Mouse (Mus musculus) hindbrain, embryonic 16.5 days (tissue): ENCODE results near the gene Tmem59l. TPM values are rescaled to one million over a fixed set of nuclear protein-coding genes. Genes with fewer than 3 reads are reported as not detected.

Experiments
- ATAC-seq: fragments of 200-750 bp; cut with Nextera tagmentation; 2 replicates; pipeline ENCODE4 v1.8.0; 2017; ENCODE audit warnings: moderate TSS enrichment, moderate library complexity
- H3K27ac ChIP-seq: fragments of 300-500 bp; sonication (generic); 2 replicates; pipeline ENCODE4 v1.5.1; 2014; ENCODE audit warnings: low read depth, mild to moderate bottlenecking, control low read depth, low read length, moderate library complexity
- H3K27me3 ChIP-seq: fragments of 300-500 bp; sonication (generic); replicated peaks from 2 replicates; pipeline ENCODE4 v1.6.1; 2014; ENCODE audit warnings: low read length; ENCODE audit not compliant: control insufficient read depth, insufficient read depth
- H3K36me3 ChIP-seq: fragments of 300-500 bp; sonication (generic); 2 replicates; pipeline ENCODE4 v1.6.1; 2014; ENCODE audit warnings: mild to moderate bottlenecking, low read length, moderate library complexity, mixed read lengths; ENCODE audit not compliant: control insufficient read depth, insufficient read depth
- H3K4me1 ChIP-seq: fragments of 300-500 bp; sonication (generic); 2 replicates; pipeline ENCODE4 v1.6.1; 2014; ENCODE audit warnings: low read depth, low read length; ENCODE audit not compliant: control insufficient read depth, insufficient read depth
- H3K4me2 ChIP-seq: fragments of 300-500 bp; sonication (generic); 2 replicates; pipeline ENCODE4 v1.6.1; 2014; ENCODE audit warnings: mild to moderate bottlenecking, low read length, control low read depth, moderate library complexity
- H3K4me3 ChIP-seq: fragments of 300-500 bp; sonication (generic); 2 replicates; pipeline ENCODE4 v1.5.1; 2014; ENCODE audit warnings: mild to moderate bottlenecking, low read length, control low read depth, moderate library complexity
- H3K9ac ChIP-seq: fragments of 300-500 bp; sonication (generic); 2 replicates; pipeline ENCODE4 v1.6.1; 2014; ENCODE audit warnings: low read depth, mild to moderate bottlenecking, control low read depth, low read length, moderate library complexity
- H3K9me3 ChIP-seq: fragments of 300-500 bp; sonication (generic); 2 replicates; pipeline ENCODE4 v1.6.1; 2014; ENCODE audit warnings: mild to moderate bottlenecking, low read length, moderate library complexity; ENCODE audit not compliant: control insufficient read depth
- WGBS: fragments of 180-500 bp; shearing (Covaris S2); extraction: QIAGEN DNeasy Blood & Tissue Kit; methylation state at CpG from one replicate; pipeline ENCODE4 v1.1.7; 2014; 5-methylcytosine and 5-hydroxymethylcytosine counted together
- polyA plus RNA-seq: library from polyadenylated mRNA; unstranded; fragments of >200 nt; fragmentation: Nextera tagmentation; extraction: Ambion mirVana; gene quantifications from 2 replicates; pipeline ENCODE4 v1.2.1, GENCODE M21; 2015

Gene Tmem59l
- polyA plus RNA-seq, 1 experiment from 2014 or later, result 190 TPM

GRCm38 (mm10) chr8:70502540-70502939 is 15.4 kb upstream of the Tmem59l start:
- H3K9ac ChIP-seq, result no peak overlapping the region
- H3K9me3 ChIP-seq, result no peaks in the 10 kb centered on the region
- ATAC-seq, result no peak
- H3K27ac ChIP-seq, result no peak overlapping the region
- H3K36me3 ChIP-seq, result peaks cover 1% of the 10 kb centered on the region
- H3K27me3 ChIP-seq, result peaks cover 53% of the 10 kb centered on the region
- H3K4me1 ChIP-seq, result peaks cover 37% of the 10 kb centered on the region
- no peak overlapping the region for H3K4me2 ChIP-seq
- 34% methylated on average over 12 of the region's 12 CpGs for WGBS
- no peak overlapping the region for H3K4me3 ChIP-seq

GRCm38 (mm10) chr8:70501820-70502529 is 14.8 kb upstream of the Tmem59l start:
- H3K9me3 ChIP-seq, result no peaks in the 10 kb centered on the region
- peaks cover 37% of the 10 kb centered on the region for H3K4me1 ChIP-seq
- H3K9ac ChIP-seq, result 0 out of 2 replicates have a peak overlapping the region, but pooled peaks have one; percentile 18
- WGBS, result 11% methylated on average over 22 of the region's 23 CpGs
- peak overlapping the region; percentile 8; the same call in 1 of the 2 replicates for H3K4me2 ChIP-seq
- no peak for ATAC-seq
- peaks cover 55% of the 10 kb centered on the region for H3K27me3 ChIP-seq
- H3K27ac ChIP-seq, result no peak overlapping the region
- H3K4me3 ChIP-seq, result no peak overlapping the region
- no peaks in the 10 kb centered on the region for H3K36me3 ChIP-seq

DNA sequence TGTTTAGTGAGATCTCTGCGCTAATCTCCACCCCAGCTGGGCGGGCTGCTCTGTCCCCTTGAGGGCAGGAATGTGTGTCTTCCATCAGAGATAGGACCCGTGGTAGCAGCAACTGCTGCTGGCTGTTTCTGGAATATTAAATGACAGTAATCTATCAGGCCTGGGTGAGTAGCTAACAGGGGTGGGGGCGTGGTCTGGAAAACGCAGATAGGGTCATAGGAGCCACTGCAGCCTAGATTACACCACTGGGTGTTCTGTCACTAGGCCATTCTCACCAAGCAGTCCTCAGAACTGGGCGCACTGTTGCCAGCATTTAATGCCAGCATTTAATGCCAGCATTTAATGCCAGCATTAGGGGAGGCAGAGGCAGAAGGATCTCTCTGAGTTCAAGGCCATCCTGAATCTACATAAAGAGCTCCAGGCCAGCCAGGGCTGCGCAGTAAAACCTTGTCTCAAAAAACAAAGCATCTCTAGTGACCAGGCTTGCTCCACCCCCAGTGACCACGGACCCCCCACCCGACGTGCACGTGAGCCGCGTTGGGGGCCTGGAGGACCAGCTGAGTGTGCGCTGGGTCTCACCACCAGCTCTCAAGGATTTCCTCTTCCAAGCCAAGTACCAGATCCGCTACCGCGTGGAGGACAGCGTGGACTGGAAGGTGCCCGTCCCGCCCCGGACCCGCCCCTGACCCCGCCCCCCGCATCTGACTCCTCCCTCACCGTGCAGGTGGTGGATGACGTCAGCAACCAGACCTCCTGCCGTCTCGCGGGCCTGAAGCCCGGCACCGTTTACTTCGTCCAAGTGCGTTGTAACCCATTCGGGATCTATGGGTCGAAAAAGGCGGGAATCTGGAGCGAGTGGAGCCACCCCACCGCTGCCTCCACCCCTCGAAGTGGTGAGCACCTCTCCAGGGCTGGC is 13.5 kb upstream of the Tmem59l start:
- ATAC-seq, result no peak
- H3K4me2 ChIP-seq, result peak overlapping the region; percentile 39
- H3K9ac ChIP-seq, result no peak overlapping the region
- 0 out of 2 replicates have a peak overlapping the region, but pooled peaks have one; percentile 14 for H3K4me3 ChIP-seq
- no peak overlapping the region for H3K27ac ChIP-seq
- peaks cover 68% of the 10 kb centered on the region for H3K27me3 ChIP-seq
- H3K36me3 ChIP-seq, result no peaks in the 10 kb centered on the region
- peaks cover 34% of the 10 kb centered on the region for H3K4me1 ChIP-seq
- H3K9me3 ChIP-seq, result no peaks in the 10 kb centered on the region
- 7% methylated on average over 34 of the region's 39 CpGs for WGBS

- Histone ChIP-seq H3K4me2 (no peak overlapping the region), H3K9me3 (no peaks in the 10 kb centered on the region), H3K27me3 (peaks cover 83% of the 10 kb centered on the region), H3K4me1 (peaks cover 29% of the 10 kb centered on the region), H3K27ac (no peak overlapping the region), H3K36me3 (no peaks in the 10 kb centered on the region), H3K9ac (no peak overlapping the region), H3K4me3 (no peak overlapping the region)
- ATAC-seq, result no peak
- 7% methylated on average over 12 of the region's 12 CpGs for WGBS
These were observed 8.6 kb upstream of the Tmem59l start for GRCm38 (mm10) chr8:70495771-70496062.

DNA sequence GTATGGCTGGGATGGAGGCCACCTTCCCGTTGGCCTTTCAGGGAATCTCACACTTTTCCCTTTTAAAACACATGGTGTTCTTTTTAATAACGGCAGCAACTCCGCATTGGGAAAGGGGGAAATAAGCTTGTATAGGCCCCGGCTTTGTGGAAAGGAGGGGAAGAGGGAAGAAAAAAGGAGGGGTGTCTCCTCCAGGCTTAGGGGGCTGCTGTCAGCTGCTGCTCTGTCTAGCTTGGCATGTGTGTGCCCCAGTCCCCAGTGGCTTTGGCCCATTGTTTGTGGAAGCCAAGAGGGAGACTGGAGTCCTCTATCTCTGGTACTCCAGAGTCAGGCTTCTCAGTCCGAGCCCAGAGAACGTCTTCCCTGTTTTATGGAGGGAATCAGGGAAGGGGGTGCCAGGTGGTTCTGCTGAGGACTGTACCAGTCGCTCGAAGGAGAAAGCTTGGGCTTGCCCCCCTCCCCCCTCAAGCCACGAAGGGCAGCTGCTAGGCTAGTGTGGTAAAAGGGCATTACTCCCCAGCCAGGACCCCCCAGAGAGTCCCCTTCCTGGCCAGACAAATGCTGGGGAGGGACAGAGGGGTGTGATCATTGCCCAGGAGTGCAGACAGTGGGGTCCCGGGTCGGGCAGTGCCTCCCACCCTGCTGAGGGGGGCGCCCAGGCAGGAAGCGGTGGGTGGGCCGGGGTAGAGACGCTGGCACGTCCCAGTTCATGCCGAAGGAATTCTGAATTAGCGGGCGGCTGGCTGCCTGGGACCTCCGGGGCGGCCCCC is 8.0 kb upstream of the Tmem59l start:
- no peak overlapping the region for H3K4me3 ChIP-seq
- H3K9ac ChIP-seq, result no peak overlapping the region

GRCm38 (mm10) chr8:70494416-70494945 is 7.3 kb upstream of the Tmem59l start:
- Histone ChIP-seq H3K4me3 (peak overlapping the region; percentile 13), H3K9ac (0 out of 2 replicates have a peak overlapping the region, but pooled peaks have one; percentile 14), H3K4me2 (peak overlapping the region; percentile 55), H3K4me1 (peaks cover 30% of the 10 kb centered on the region), H3K27ac (no peak overlapping the region), H3K9me3 (no peaks in the 10 kb centered on the region), H3K27me3 (peaks cover 82% of the 10 kb centered on the region), H3K36me3 (no peaks in the 10 kb centered on the region)
- 2% methylated on average over 28 of the region's 28 CpGs for WGBS
- ATAC-seq, result no peak

More for the DNA sequence above, 8.0 kb upstream of the Tmem59l start:
- H3K4me1 ChIP-seq, result peaks cover 29% of the 10 kb centered on the region
- peak; percentile 38 for ATAC-seq
- H3K4me2 ChIP-seq, result no peak overlapping the region
- WGBS, result 3% methylated on average over 19 of the region's 21 CpGs
- H3K27me3 ChIP-seq, result peaks cover 83% of the 10 kb centered on the region
- H3K27ac ChIP-seq, result no peak overlapping the region
- H3K36me3 ChIP-seq, result no peaks in the 10 kb centered on the region
- H3K9me3 ChIP-seq, result no peaks in the 10 kb centered on the region

GRCm38 (mm10) chr8:70493692-70494415 is 6.7 kb upstream of the Tmem59l start:
- Histone ChIP-seq H3K27me3 (peaks cover 82% of the 10 kb centered on the region), H3K4me2 (peak overlapping the region; percentile 55), H3K27ac (no peak overlapping the region), H3K9me3 (no peaks in the 10 kb centered on the region), H3K36me3 (no peaks in the 10 kb centered on the region), H3K4me3 (peak overlapping the region; percentile 31), H3K4me1 (peaks cover 33% of the 10 kb centered on the region), H3K9ac (peak overlapping the region; percentile 33)
- WGBS, result 2% methylated on average over 42 of the region's 47 CpGs
- no peak for ATAC-seq
